In genomic region chr16:48993559-48994342, GRCm38 (mm10) we compare ENCODE assay signal across 8 mouse cellular contexts. TPM values are rescaled to one million over a fixed set of nuclear protein-coding genes. Genes with fewer than 3 reads are reported as not detected.
DNase-seq lines count a peak whose midpoint lies in the region; ATAC-seq and TF ChIP-seq lines count a peak whose summit lies in the region.

Dzip3 (minus strand) TSS chr16:48994165.
Cip2a (plus strand) TSS chr16:48994185.

- peaks cover 2% of the 10 kb centered on the region for H3K4me1 ChIP-seq in bone marrow, adult 2 months (ENCODE audit: control insufficient read depth, insufficient read depth, low read length)
- peaks cover 8% of the 10 kb centered on the region for H3K4me1 ChIP-seq in embryonic facial prominence, embryonic 15.5 days
- peaks cover 8% of the 10 kb centered on the region; the same call in 1 of the 2 replicates for H3K4me1 ChIP-seq in heart, embryonic 10.5 days
- peaks cover 19% of the 10 kb centered on the region for H3K4me1 ChIP-seq in kidney, embryonic 15.5 days

- peak within 1 kb of the TSS; percentile 59 for H3K4me2 ChIP-seq in embryonic facial prominence, embryonic 15.5 days (replicated peaks)
- peak within 1 kb of the TSS; percentile 75 for H3K4me2 ChIP-seq in kidney, embryonic 15.5 days

- H3K27ac ChIP-seq in bone marrow, adult 2 months (ENCODE audit: control insufficient read depth, insufficient read depth, low read depth, low read length, poor library complexity), result peak within 1 kb of the TSS; percentile 88
- peak within 1 kb of the TSS; percentile 94 for H3K27ac ChIP-seq in embryonic facial prominence, embryonic 15.5 days (replicated peaks)
- H3K27ac ChIP-seq in heart, embryonic 10.5 days, result peak within 1 kb of the TSS; percentile 98
- peak within 1 kb of the TSS; percentile 93 for H3K27ac ChIP-seq in kidney, embryonic 15.5 days

- DNase-seq in 416B (ENCODE audit: low read depth), result peak; percentile 96
- peak; percentile 97 for DNase-seq in heart, embryonic 10.5 days (ENCODE audit: low spot score)
- DNase-seq in liver, result peak; percentile 92
- DNase-seq in spleen, postnatal 4 days (ENCODE audit: low spot score in 2 of 2), result peak; percentile 86 to 92

- H3K36me3 ChIP-seq in embryonic facial prominence, embryonic 15.5 days, result peaks cover under 1% of the 10 kb centered on the region; the same call in 1 of the 2 replicates
- no peaks in the 10 kb centered on the region for H3K36me3 ChIP-seq in heart, embryonic 10.5 days
- H3K36me3 ChIP-seq in kidney, embryonic 15.5 days, result peaks cover 9% of the 10 kb centered on the region; the same call in 1 of the 2 replicates

- peak within 1 kb of the TSS; percentile 95 for H3K9ac ChIP-seq in embryonic facial prominence, embryonic 15.5 days
- H3K9ac ChIP-seq in kidney, embryonic 15.5 days, result peak within 1 kb of the TSS; percentile 95

- TF ChIP-seq CTCF in bone marrow, adult 2 months (IDR thresholded peaks at IDR 0.05; ENCODE audit: control insufficient read depth, insufficient read depth, low read length), result no peak

- peak; percentile 75; the same call in 1 of the 2 replicates for TF ChIP-seq POLR2A in bone marrow, adult 2 months (IDR thresholded peaks at IDR 0.05; ENCODE audit: borderline replicate concordance, control insufficient read depth, low read depth, low read length)

- peak; percentile 99 for ATAC-seq in embryonic facial prominence, embryonic 15.5 days (ENCODE audit: insufficient number of reproducible peaks, low FRiP score, low TSS enrichment, low read depth)
- ATAC-seq in kidney, embryonic 15.5 days (replicated peaks; ENCODE audit: low FRiP score), result peak; percentile 99
- ATAC-seq in monocyte, adult 5-6 weeks (replicated peaks; ENCODE audit: insufficient number of reproducible peaks, low FRiP score, low TSS enrichment, poor library complexity, severe bottlenecking), result peak; percentile 89

- H3K4me3 ChIP-seq in bone marrow, adult 2 months (replicated peaks; ENCODE audit: control insufficient read depth, low read depth, low read length), result peak within 1 kb of the TSS; percentile 100
- peak within 1 kb of the TSS; percentile 91 for H3K4me3 ChIP-seq in embryonic facial prominence, embryonic 15.5 days (replicated peaks)
- peak within 1 kb of the TSS; percentile 85 for H3K4me3 ChIP-seq in heart, embryonic 10.5 days
- peak within 1 kb of the TSS; percentile 79 for H3K4me3 ChIP-seq in kidney, embryonic 15.5 days (replicated peaks)

- under 1% methylated on average over 74 of the region's 74 CpGs for WGBS in bone marrow, adult 2 months
- under 1% methylated on average over 73 of the region's 74 CpGs for WGBS in embryonic facial prominence, embryonic 15.5 days
- WGBS in heart, embryonic 10.5 days, result under 1% methylated on average over 74 of the region's 74 CpGs
- whole genome bisulfite sequencing in kidney, embryonic 15.5 days, result under 1% methylated on average over 74 of the region's 74 CpGs

- H3K9me3 ChIP-seq in embryonic facial prominence, embryonic 15.5 days (replicated peaks), result no peaks in the 10 kb centered on the region
- H3K9me3 ChIP-seq in heart, embryonic 10.5 days, result no peaks in the 10 kb centered on the region
- H3K9me3 ChIP-seq in kidney, embryonic 15.5 days (replicated peaks), result no peaks in the 10 kb centered on the region

- H3K27me3 ChIP-seq in embryonic facial prominence, embryonic 15.5 days, result no peaks in the 10 kb centered on the region
- no peaks in the 10 kb centered on the region for H3K27me3 ChIP-seq in heart, embryonic 10.5 days (ENCODE audit: insufficient read depth, poor library complexity, severe bottlenecking)
- H3K27me3 ChIP-seq in kidney, embryonic 15.5 days, result no peaks in the 10 kb centered on the region

RNA-seq across cellular contexts. Expression of gene Dzip3, which starts in this region (rescaled TPM):
- 3.4 and 3.5 TPM in 2 replicates for polyA plus RNA-seq in bone marrow, adult 2 months (2011; ENCODE audit: insufficient read depth, insufficient read length, low replicate concordance, missing spikeins)
- polyA plus RNA-seq in embryonic facial prominence, embryonic 15.5 days (2015; fragmentation: Nextera tagmentation; extraction: Ambion mirVana), result 28.1 and 28.3 TPM in 2 replicates
- polyA plus RNA-seq in heart, embryonic 10.5 days (2016; fragmentation: Nextera tagmentation; extraction: Ambion mirVana), result 23.2 and 26.3 TPM in 2 replicates
- polyA plus RNA-seq in kidney, embryonic 15.5 days (2015; fragmentation: Nextera tagmentation; extraction: Ambion mirVana), result 30.9 and 31.5 TPM in 2 replicates
- total RNA-seq in monocyte, adult 5-6 weeks (2017), result 8.8 to 18.0 TPM (median 15.0 TPM) in 3 replicates

RNA-seq across cellular contexts. Expression of gene Cip2a, which starts in this region (rescaled TPM):
- 19.9 and 21.1 TPM in 2 replicates for polyA plus RNA-seq in bone marrow, adult 2 months (2011; ENCODE audit: insufficient read depth, insufficient read length, low replicate concordance, missing spikeins)
- polyA plus RNA-seq in embryonic facial prominence, embryonic 15.5 days (2015; fragmentation: Nextera tagmentation; extraction: Ambion mirVana), result 20.8 and 22.4 TPM in 2 replicates
- 30.4 and 31.8 TPM in 2 replicates for polyA plus RNA-seq in heart, embryonic 10.5 days (2016; fragmentation: Nextera tagmentation; extraction: Ambion mirVana)
- 25.2 and 29.0 TPM in 2 replicates for polyA plus RNA-seq in kidney, embryonic 15.5 days (2015; fragmentation: Nextera tagmentation; extraction: Ambion mirVana)
- 7.2 to 12.8 TPM (median 8.2 TPM) in 3 replicates for total RNA-seq in monocyte, adult 5-6 weeks (2017)

Comparison
In these comparisons a context has a peak if more than half of its experiments do, and no peak if none do; other contexts are left out.
1. Peak in every context shown above with its lines: DNase-seq, ATAC-seq, H3K4me3 ChIP-seq and H3K27ac ChIP-seq.